Mouse (Mus musculus): ENCODE measurements at regions not wholly inside any gene's neighbourhood (a gene's known extent, or its start where the extent isn't known, plus 50 kb on each side); places are given as distances from the start of the nearest gene placed in this dataset.
A peak's percentile ranks its signal among the peaks of the same experiment; 100 is the strongest.

DNA sequence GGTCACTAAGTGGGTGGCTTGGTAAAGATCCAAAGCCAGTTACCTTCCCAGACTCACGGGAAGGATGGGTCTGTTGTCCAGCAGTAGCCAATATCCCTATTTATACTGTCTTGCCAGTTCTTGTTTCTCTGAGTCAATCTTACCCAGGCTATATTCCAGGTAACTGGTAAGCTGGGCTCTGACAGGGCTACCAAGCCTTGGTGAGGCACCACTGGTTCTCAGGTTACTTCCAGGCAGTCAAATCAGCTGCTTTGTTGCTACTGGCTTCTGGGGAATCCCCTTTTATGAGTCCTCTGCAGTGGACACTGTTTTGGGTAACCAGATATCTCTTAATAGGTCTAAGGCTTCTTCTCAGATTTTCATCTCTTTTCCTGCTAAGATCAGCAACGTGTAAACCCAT is 178.8 kb upstream of the Nampt start:
- no peak for ATAC-seq (ENCODE audit: insufficient read depth)
- no peaks in the 10 kb centered on the region for H3K27me3 ChIP-seq (ENCODE audit: insufficient read depth, low read length)
- H3K27ac ChIP-seq (ENCODE audit: low read depth): no peak overlapping the region
- no peak for DNase-seq
- WGBS: 71% methylated on average over 2 of the region's 2 CpGs
- H3K9ac ChIP-seq: no peak overlapping the region
- no peak for TF ChIP-seq CTCF (IDR thresholded peaks at IDR 0.05; ENCODE audit: low read depth)
- no peak overlapping the region for H3K4me2 ChIP-seq
- no peaks in the 10 kb centered on the region for H3K36me3 ChIP-seq (ENCODE audit: insufficient read depth)
- no peaks in the 10 kb centered on the region for H3K9me3 ChIP-seq (ENCODE audit: low read depth, low read length)
- no peaks in the 10 kb centered on the region for H3K4me1 ChIP-seq (ENCODE audit: insufficient read depth)
- H3K4me3 ChIP-seq (ENCODE audit: low read depth, low read length): no peak overlapping the region

DNA sequence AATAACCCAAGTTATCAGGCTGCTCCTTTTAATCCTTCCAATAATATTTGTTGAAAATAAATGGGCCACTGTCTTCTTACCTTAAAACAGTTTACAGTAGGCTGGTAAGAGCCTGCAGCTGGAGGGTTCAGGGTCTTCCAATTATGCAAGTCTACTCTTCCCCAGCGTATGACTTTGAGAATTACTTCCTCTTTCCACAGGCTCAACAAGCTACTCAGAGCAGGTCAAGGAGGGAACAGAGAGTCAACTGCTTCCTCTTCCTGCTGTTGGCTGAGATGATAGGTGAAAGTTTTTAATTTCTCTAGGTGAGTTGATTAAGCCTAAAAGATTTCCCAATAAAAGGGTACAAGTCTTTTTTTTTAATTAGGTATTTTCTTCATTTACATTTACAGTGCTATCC is 176.9 kb upstream of the Nampt start:
- H3K27me3 ChIP-seq (ENCODE audit: insufficient read depth, low read length): no peaks in the 10 kb centered on the region
- ATAC-seq (ENCODE audit: insufficient read depth) (no peak), DNase-seq (no peak)
- no peak overlapping the region for H3K4me2 ChIP-seq
- H3K9ac ChIP-seq: no peak overlapping the region
- H3K4me3 ChIP-seq (ENCODE audit: low read depth, low read length): no peak overlapping the region
- WGBS: 44% methylated on average over 1 of the region's 1 CpGs
- H3K27ac ChIP-seq (ENCODE audit: low read depth): no peak overlapping the region
- no peaks in the 10 kb centered on the region for H3K36me3 ChIP-seq (ENCODE audit: insufficient read depth)
- TF ChIP-seq CTCF (IDR thresholded peaks at IDR 0.05; ENCODE audit: low read depth): no peak
- no peaks in the 10 kb centered on the region for H3K4me1 ChIP-seq (ENCODE audit: insufficient read depth)
- H3K9me3 ChIP-seq (ENCODE audit: low read depth, low read length): no peaks in the 10 kb centered on the region

DNA sequence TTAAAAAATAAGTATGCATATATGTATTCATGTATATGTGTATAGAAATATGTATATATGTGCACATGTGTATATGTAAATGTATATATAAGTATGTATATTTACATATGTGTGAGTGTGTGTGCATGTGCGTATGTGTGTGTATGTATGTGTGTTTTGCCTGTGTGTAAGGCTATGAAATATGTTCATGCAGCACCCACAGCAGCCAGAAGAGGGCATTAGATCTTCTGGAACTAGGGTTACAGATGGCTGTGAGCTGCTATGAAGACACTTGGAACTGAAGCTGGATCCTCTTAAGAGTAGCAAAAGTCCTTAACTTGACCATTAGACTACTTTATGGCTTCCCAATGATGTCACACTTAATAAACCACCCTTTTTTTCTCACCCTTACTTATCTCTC is 166.2 kb upstream of the Nampt start:
- Histone ChIP-seq H3K36me3 (ENCODE audit: insufficient read depth) (no peaks in the 10 kb centered on the region), H3K9ac (no peak overlapping the region), H3K4me1 (ENCODE audit: insufficient read depth) (no peaks in the 10 kb centered on the region), H3K9me3 (ENCODE audit: low read depth, low read length) (no peaks in the 10 kb centered on the region), H3K27me3 (ENCODE audit: insufficient read depth, low read length) (no peaks in the 10 kb centered on the region), H3K4me2 (no peak overlapping the region), H3K4me3 (ENCODE audit: low read depth, low read length) (no peak overlapping the region), H3K27ac (ENCODE audit: low read depth) (no peak overlapping the region)
- TF ChIP-seq CTCF (IDR thresholded peaks at IDR 0.05; ENCODE audit: low read depth): peak; percentile 14; the same call in 1 of the 2 replicates
- ATAC-seq (ENCODE audit: insufficient read depth) (no peak), DNase-seq (no peak)
- 91% methylated on average over 1 of the region's 1 CpGs for WGBS

DNA sequence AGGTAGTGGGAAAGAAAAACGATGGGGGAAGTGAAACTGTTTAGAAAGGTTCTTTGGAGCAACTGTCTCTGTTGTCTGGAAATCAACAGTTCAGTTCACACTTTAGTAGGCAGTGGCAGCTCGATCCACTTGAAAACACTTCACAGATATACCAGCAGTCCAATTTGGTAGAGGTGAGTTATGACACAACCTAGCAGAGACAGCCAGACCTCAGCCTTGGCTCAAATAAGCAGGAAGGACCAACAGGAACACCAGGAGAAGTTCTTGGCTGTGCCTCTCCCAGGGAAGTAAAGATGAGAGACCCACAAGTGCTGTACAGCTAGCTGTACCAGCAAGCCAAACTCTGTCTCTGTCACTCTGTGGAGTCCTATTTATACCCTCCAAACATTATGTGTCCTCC is 163.2 kb upstream of the Nampt start:
- WGBS: 60% methylated on average over 2 of the region's 2 CpGs
- H3K27ac ChIP-seq (ENCODE audit: low read depth): no peak overlapping the region
- no peak overlapping the region for H3K4me2 ChIP-seq
- no peaks in the 10 kb centered on the region for H3K36me3 ChIP-seq (ENCODE audit: insufficient read depth)
- H3K27me3 ChIP-seq (ENCODE audit: insufficient read depth, low read length): no peaks in the 10 kb centered on the region
- ATAC-seq (ENCODE audit: insufficient read depth): no peak
- DNase-seq: no peak
- TF ChIP-seq CTCF (IDR thresholded peaks at IDR 0.05; ENCODE audit: low read depth): no peak
- H3K9ac ChIP-seq: no peak overlapping the region
- H3K9me3 ChIP-seq (ENCODE audit: low read depth, low read length): no peaks in the 10 kb centered on the region
- no peaks in the 10 kb centered on the region for H3K4me1 ChIP-seq (ENCODE audit: insufficient read depth)
- no peak overlapping the region for H3K4me3 ChIP-seq (ENCODE audit: low read depth, low read length)

DNA sequence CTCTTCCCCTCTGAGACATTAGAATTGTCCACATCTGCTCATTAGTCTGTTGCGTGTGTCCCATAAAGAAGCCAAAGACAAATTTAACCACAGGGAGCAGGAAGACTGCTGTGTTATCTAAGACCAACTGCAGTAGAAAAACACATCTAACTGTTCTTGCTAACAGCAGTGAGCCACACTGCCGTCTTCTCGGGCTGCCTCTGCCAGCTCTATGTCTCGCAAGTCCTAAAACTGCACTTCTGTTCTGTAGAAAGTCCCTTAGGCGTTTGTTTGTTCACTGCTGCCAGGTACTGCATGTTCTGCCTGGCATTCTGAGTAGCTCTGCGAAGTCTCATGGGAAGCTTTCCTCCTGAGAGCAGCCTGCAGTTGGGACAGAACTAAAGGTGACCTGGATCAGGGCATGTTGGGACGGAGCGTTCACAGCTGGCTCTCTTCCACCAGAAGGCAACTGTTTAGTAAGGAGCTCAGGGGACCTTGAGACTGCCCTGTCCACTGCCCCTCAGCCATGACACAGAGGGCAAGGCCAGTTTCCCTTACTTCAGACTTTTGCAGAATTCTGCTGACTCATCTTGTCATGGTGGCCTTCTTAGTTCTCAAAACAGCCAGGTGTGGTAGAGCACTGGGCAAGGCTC is 157.4 kb upstream of the Nampt start:
- no peak overlapping the region for H3K9ac ChIP-seq
- no peaks in the 10 kb centered on the region for H3K36me3 ChIP-seq (ENCODE audit: insufficient read depth)
- DNase-seq (no peak), ATAC-seq (ENCODE audit: insufficient read depth) (no peak)
- no peaks in the 10 kb centered on the region for H3K27me3 ChIP-seq (ENCODE audit: insufficient read depth, low read length)
- WGBS: 76% methylated on average over 8 of the region's 8 CpGs
- no peaks in the 10 kb centered on the region for H3K4me1 ChIP-seq (ENCODE audit: insufficient read depth)
- H3K4me3 ChIP-seq (ENCODE audit: low read depth, low read length): no peak overlapping the region
- no peak overlapping the region for H3K4me2 ChIP-seq
- H3K27ac ChIP-seq (ENCODE audit: low read depth): no peak overlapping the region
- TF ChIP-seq CTCF (IDR thresholded peaks at IDR 0.05; ENCODE audit: low read depth): no peak
- no peaks in the 10 kb centered on the region for H3K9me3 ChIP-seq (ENCODE audit: low read depth, low read length)

DNA sequence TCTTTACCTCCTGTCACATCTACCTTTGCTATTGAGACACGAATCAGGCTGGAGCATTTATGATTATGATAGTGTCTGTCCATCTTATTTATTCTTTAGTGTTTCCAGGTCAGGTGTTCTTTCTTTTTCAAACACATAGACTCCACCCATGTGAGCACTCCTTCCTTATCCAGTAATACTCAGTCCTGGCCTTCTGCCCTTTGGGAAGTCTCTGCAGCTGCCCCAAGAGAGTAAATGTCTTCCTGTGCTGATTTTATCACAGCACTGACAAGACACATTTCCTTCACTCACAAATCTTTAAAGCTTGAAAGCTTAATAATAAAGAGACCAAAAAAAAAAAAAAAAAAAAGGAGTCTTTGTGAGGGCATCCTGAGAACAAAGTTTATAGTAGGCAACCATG is 153.3 kb upstream of the Nampt start:
- no peaks in the 10 kb centered on the region for H3K9me3 ChIP-seq (ENCODE audit: low read depth, low read length)
- H3K27me3 ChIP-seq (ENCODE audit: insufficient read depth, low read length): no peaks in the 10 kb centered on the region
- no peak for TF ChIP-seq CTCF (IDR thresholded peaks at IDR 0.05; ENCODE audit: low read depth)
- H3K9ac ChIP-seq: no peak overlapping the region
- DNase-seq (no peak), ATAC-seq (ENCODE audit: insufficient read depth) (no peak)
- H3K4me2 ChIP-seq: no peak overlapping the region
- no peaks in the 10 kb centered on the region for H3K4me1 ChIP-seq (ENCODE audit: insufficient read depth)
- no peak overlapping the region for H3K4me3 ChIP-seq (ENCODE audit: low read depth, low read length)
- no peak overlapping the region for H3K27ac ChIP-seq (ENCODE audit: low read depth)
- no peaks in the 10 kb centered on the region for H3K36me3 ChIP-seq (ENCODE audit: insufficient read depth)
- 60% methylated on average over 1 of the region's 1 CpGs for WGBS

DNA sequence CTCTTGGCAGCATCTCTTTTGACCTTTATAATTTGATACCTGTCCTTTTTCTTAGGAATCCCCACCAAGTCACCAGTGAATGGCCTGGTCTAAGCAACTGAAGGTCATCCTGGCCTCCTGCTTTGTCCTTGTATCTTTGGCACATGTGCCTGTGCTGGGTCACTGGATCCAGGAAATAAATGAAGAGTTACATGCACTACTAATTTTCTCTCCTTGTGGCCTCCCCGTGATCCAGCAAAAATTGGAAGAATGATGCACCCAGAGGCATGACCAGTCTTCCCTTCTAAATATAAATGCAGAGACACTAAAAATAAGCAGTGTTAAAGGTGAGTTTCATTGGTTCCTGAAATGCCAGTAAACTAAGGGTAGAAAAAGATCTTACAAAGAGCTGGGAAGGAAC is 141.4 kb upstream of the Nampt start:
- Histone ChIP-seq H3K4me1 (ENCODE audit: insufficient read depth) (no peaks in the 10 kb centered on the region), H3K9ac (no peak overlapping the region), H3K36me3 (ENCODE audit: insufficient read depth) (no peaks in the 10 kb centered on the region), H3K9me3 (ENCODE audit: low read depth, low read length) (no peaks in the 10 kb centered on the region), H3K27me3 (ENCODE audit: insufficient read depth, low read length) (no peaks in the 10 kb centered on the region), H3K27ac (ENCODE audit: low read depth) (no peak overlapping the region), H3K4me3 (ENCODE audit: low read depth, low read length) (no peak overlapping the region), H3K4me2 (no peak overlapping the region)
- DNase-seq (no peak), ATAC-seq (ENCODE audit: insufficient read depth) (no peak)
- WGBS: 72% methylated on average over 1 of the region's 1 CpGs
- TF ChIP-seq CTCF (IDR thresholded peaks at IDR 0.05; ENCODE audit: low read depth): no peak

DNA sequence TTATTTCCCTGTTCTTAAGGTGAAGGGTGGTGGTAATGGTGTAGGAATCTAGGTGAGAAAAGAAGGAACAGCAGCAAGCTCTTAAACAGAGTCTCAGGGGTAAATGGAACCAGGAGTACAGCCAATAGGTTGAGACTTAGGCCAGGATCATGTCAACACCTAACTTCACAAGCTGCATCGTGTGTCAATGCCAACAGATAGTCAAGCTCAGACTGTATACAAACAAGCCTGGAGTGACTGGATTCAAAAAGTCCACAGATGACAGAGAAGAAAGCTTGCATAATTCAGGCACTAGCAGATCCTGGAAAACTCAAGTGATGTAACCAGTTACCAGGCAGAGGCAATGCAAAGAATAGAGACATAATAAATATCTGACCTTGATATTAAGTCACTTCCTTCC is 140.6 kb upstream of the Nampt start:
- ATAC-seq (ENCODE audit: insufficient read depth): no peak
- no peaks in the 10 kb centered on the region for H3K4me1 ChIP-seq (ENCODE audit: insufficient read depth)
- H3K27ac ChIP-seq (ENCODE audit: low read depth): no peak overlapping the region
- H3K4me3 ChIP-seq (ENCODE audit: low read depth, low read length): no peak overlapping the region
- no peaks in the 10 kb centered on the region for H3K9me3 ChIP-seq (ENCODE audit: low read depth, low read length)
- peak; percentile 15 for DNase-seq
- no peaks in the 10 kb centered on the region for H3K27me3 ChIP-seq (ENCODE audit: insufficient read depth, low read length)
- H3K36me3 ChIP-seq (ENCODE audit: insufficient read depth): no peaks in the 10 kb centered on the region
- no peak overlapping the region for H3K4me2 ChIP-seq
- 33% methylated on average over 1 of the region's 1 CpGs for WGBS
- TF ChIP-seq CTCF (IDR thresholded peaks at IDR 0.05; ENCODE audit: low read depth): no peak
- H3K9ac ChIP-seq: no peak overlapping the region

All from lung, embryonic 14.5 days (tissue).